In genomic region chr6:82029611-82030510, GRCm38 (mm10) we compare ENCODE assay signal across 10 mouse cellular contexts. TPM values are rescaled to one million over a fixed set of nuclear protein-coding genes. Genes with fewer than 3 reads are reported as not detected.
DNase-seq lines count a peak whose midpoint lies in the region; ATAC-seq and TF ChIP-seq lines count a peak whose summit lies in the region.
"Had no signal": no experiment of that assay in that cellular context is flagged by ENCODE, and none has a peak within 500 bp of the region (broad histone marks: within the 10 kb centered on the region; RNA-seq: fewer than 3 reads in every experiment).

No protein-coding gene starts in this region.

- no peaks in the 10 kb centered on the region for H3K36me3 ChIP-seq in liver, embryonic 15.5 days (replicated peaks)

- peak overlapping the region; percentile 4; the same call in 1 of the 2 replicates for H3K4me2 ChIP-seq in liver, embryonic 15.5 days

- no peak overlapping the region for H3K4me3 ChIP-seq in liver, embryonic 15.5 days (replicated peaks)
- no peak overlapping the region for H3K4me3 ChIP-seq in layer of hippocampus, adult 2 months
- H3K4me3 ChIP-seq: gastrocnemius, adult 2 months had no signal

- H3K9ac ChIP-seq in liver, embryonic 15.5 days = no peak overlapping the region

- 52% methylated on average over 19 of the region's 19 CpGs for WGBS in liver, embryonic 15.5 days (ENCODE audit: insufficient replicate concordance)

- peak; percentile 66 for DNase-seq in NIH3T3 (ENCODE audit: low read depth)
- DNase-seq in embryo, embryonic 10 days (ENCODE audit: low spot score) = peak; percentile 78
- DNase-seq in kidney, adult 8-10 months = peak; percentile 91 to 96
- no peak for DNase-seq in frontal cortex, postnatal 25 days (ENCODE audit: low spot score in 2 of 2)
- no peak for DNase-seq in urinary bladder, adult 2 months (ENCODE audit: low spot score)
- no peak for DNase-seq in layer of hippocampus, adult 2 months (ENCODE audit: low spot score in 2 of 2)
- DNase-seq: gastrocnemius, adult 2 months; left cerebral cortex, postnatal 4 days; right cerebral cortex, postnatal 25 days had no signal

- no peaks in the 10 kb centered on the region for H3K27me3 ChIP-seq in liver, embryonic 15.5 days

- peak; percentile 84 for ATAC-seq in liver, embryonic 15.5 days (ENCODE audit: insufficient read depth)

- peak overlapping the region; percentile 84 for H3K27ac ChIP-seq in liver, embryonic 15.5 days (replicated peaks)
- no peak overlapping the region for H3K27ac ChIP-seq in layer of hippocampus, adult 2 months
- H3K27ac ChIP-seq: gastrocnemius, adult 2 months had no signal

- 0 out of 2 replicates have a peak, but pooled peaks cover 3% of the 10 kb centered on the region for H3K4me1 ChIP-seq in liver, embryonic 15.5 days (replicated peaks)

- H3K9me3 ChIP-seq in liver, embryonic 15.5 days (replicated peaks) = no peaks in the 10 kb centered on the region

- no peak for TF ChIP-seq CTCF in layer of hippocampus, adult 2 months (conservative IDR thresholded peaks at IDR 0.05)

RNA-seq across cellular contexts. Expression of gene Eva1a, which starts 11.0 kb away (rescaled TPM):
- 9.8 and 11.0 TPM in 2 replicates for polyA plus RNA-seq in liver, embryonic 15.5 days (2015; fragmentation: Nextera tagmentation; extraction: Ambion mirVana)
- polyA plus RNA-seq in urinary bladder, adult 2 months (2012; rRNA removed) = 10.6 and 12.3 TPM in 2 replicates
- 10 to 100 TPM; 15.3 to 16.8 TPM for total RNA-seq in layer of hippocampus, adult 2 months (2021)

Comparison
In these comparisons a context has a peak if more than half of its experiments do, and no peak if none do; other contexts are left out.
1. DNase-seq: peak in NIH3T3 (single experiment), embryo, embryonic 10 days (single experiment) and kidney, adult 8-10 months (2 of 2); none in frontal cortex, postnatal 25 days (0 of 2), urinary bladder, adult 2 months (single experiment) and layer of hippocampus, adult 2 months (0 of 2).